Mouse (Mus musculus) embryonic fibroblast, embryonic 13.5 days (primary cell): ENCODE measurements around the gene Hist1h2bh. TPM values are rescaled to one million over a fixed set of nuclear protein-coding genes. Genes with fewer than 3 reads are reported as not detected.
"Not testable (repeated sequence)": the region's sequence is repeated elsewhere in the genome, so short reads cannot be mapped to it uniquely, and the experiment has no call there.

ENCODE experiments used
- H3K27ac ChIP-seq: 2 replicates; pipeline ENCODE4 v1.5.1; 2012; ENCODE audit warnings: low read length, control low read depth, inconsistent platforms; ENCODE audit not compliant: insufficient read depth
- H3K4me1 ChIP-seq: 2 replicates; pipeline ENCODE4 v1.6.1; 2011; ENCODE audit warnings: low read length; ENCODE audit not compliant: control insufficient read depth, insufficient read depth
- H3K4me3 ChIP-seq: 2 replicates; pipeline ENCODE4 v1.5.1; 2011; ENCODE audit warnings: mild to moderate bottlenecking, control low read depth, low read length; ENCODE audit not compliant: insufficient read depth
- CTCF ChIP-seq: IDR thresholded peaks from 2 replicates; pipeline ENCODE4 v1.5.1; 2011; ENCODE audit warnings: mild to moderate bottlenecking, control low read depth, low read length, moderate library complexity, borderline replicate concordance; ENCODE audit not compliant: insufficient read depth
- POLR2A ChIP-seq: IDR thresholded peaks from 2 replicates; pipeline ENCODE4 v1.6.1; 2011; ENCODE audit warnings: low read depth, mild to moderate bottlenecking, control low read depth, low read length, moderate library complexity
- polyA plus RNA-seq: library from polyadenylated mRNA; stranded (reverse); fragments of >200 nt; gene quantifications from 2 replicates; pipeline ENCODE4 v1.2.4, GENCODE M21; 2011; ENCODE audit warnings: low read depth; ENCODE audit not compliant: missing spikeins, insufficient read length

Hist1h2bh gene
- polyA plus RNA-seq, 1 experiment, result 4.0 TPM

- peaks cover 3% of the 10 kb centered on the region; the same call in 1 of the 2 replicates for H3K4me1 ChIP-seq
- TF ChIP-seq POLR2A (no peak), CTCF (no peak)
- peak overlapping the region; percentile 45 for H3K27ac ChIP-seq
Observed at GRCm38 (mm10) chr13:23551931-23552914, 9.0 kb upstream of the Hist1h2bh start.

GRCm38 (mm10) chr13:23551146-23551834 is 8.1 kb upstream of the Hist1h2bh start, which contains the start of gene Hist1h4f:
Gene Hist1h4f, minus strand, starts transcription at chr13:23551648.
- not testable (repeated sequence) for H3K4me1 ChIP-seq
- Histone ChIP-seq H3K4me3 (peak within 1 kb of the TSS; percentile 44), H3K27ac (peak within 1 kb of the TSS; percentile 89)
- TF ChIP-seq POLR2A, result peak; percentile 98

More at GRCm38 (mm10) chr13:23551931-23552914, 9.0 kb upstream of the Hist1h2bh start:
- H3K4me3 ChIP-seq, result no peak overlapping the region

- no peaks in the 10 kb centered on the region; the same call in 1 of the 2 replicates for H3K4me1 ChIP-seq
- peak; percentile 86 for TF ChIP-seq POLR2A
- TF ChIP-seq CTCF, result no peak
Observed at GRCm38 (mm10) chr13:23550761-23551145, 7.6 kb upstream of the Hist1h2bh start.

GRCm38 (mm10) chr13:23546694-23547093 is 3.5 kb upstream of the Hist1h2bh start:
- Histone ChIP-seq H3K4me3 (no peak overlapping the region), H3K27ac (no peak overlapping the region), H3K4me1 (no peaks in the 10 kb centered on the region)
- TF ChIP-seq POLR2A (no peak), CTCF (no peak)

More at GRCm38 (mm10) chr13:23550761-23551145, 7.6 kb upstream of the Hist1h2bh start:
- peak overlapping the region; percentile 44 for H3K4me3 ChIP-seq
- H3K27ac ChIP-seq, result peak overlapping the region; percentile 89

GRCm38 (mm10) chr13:23544787-23545120 is 1.6 kb upstream of the Hist1h2bh start:
- peak overlapping the region; percentile 73 for H3K27ac ChIP-seq
- H3K4me3 ChIP-seq, result peak overlapping the region; percentile 47
- H3K4me1 ChIP-seq, result not testable (repeated sequence)

- H3K4me1 ChIP-seq, result no peaks in the 10 kb centered on the region
- peak; percentile 96 for TF ChIP-seq POLR2A
- no peak for TF ChIP-seq CTCF
Observed at GRCm38 (mm10) chr13:23543965-23544786, 984 bp upstream of the Hist1h2bh start, which contains the start of gene Hist1h3f. Gene Hist1h3f, plus strand, starts transcription at chr13:23544052.

GRCm38 (mm10) chr13:23542225-23542980 is 789 bp downstream of the Hist1h2bh start:
- H3K4me3 ChIP-seq, result peak overlapping the region; percentile 54
- peak overlapping the region; percentile 70 for H3K27ac ChIP-seq
- TF ChIP-seq POLR2A, result peak; percentile 46; the same call in 1 of the 2 replicates
- not testable (repeated sequence) for H3K4me1 ChIP-seq

More at GRCm38 (mm10) chr13:23543965-23544786, 984 bp upstream of the Hist1h2bh start, which contains the start of gene Hist1h3f:
- Histone ChIP-seq H3K27ac (peak within 1 kb of the TSS; percentile 79), H3K4me3 (peak within 1 kb of the TSS; percentile 54)

- H3K27ac ChIP-seq, result no peak overlapping the region
- H3K4me1 ChIP-seq, result peaks cover 3% of the 10 kb centered on the region
- no peak for TF ChIP-seq POLR2A
- no peak overlapping the region for H3K4me3 ChIP-seq
Observed at GRCm38 (mm10) chr13:23541497-23541896, 1.7 kb downstream of the Hist1h2bh start.

- not testable (repeated sequence) for H3K4me3 ChIP-seq, H3K4me1 ChIP-seq, H3K27ac ChIP-seq
Observed at GRCm38 (mm10) chr13:23539821-23540220, 3.4 kb downstream of the Hist1h2bh start.
